Mouse (Mus musculus) brain, embryonic 14.5 days (tissue): ENCODE results near the gene Snd1.

Experiments used
- CTCF ChIP-seq: fragments of 200-500 bp; IDR thresholded peaks from 2 replicates; pipeline ENCODE4 v1.5.1; 2012; ENCODE audit warnings: inconsistent platforms, mild to moderate bottlenecking, moderate library complexity, borderline replicate concordance; ENCODE audit not compliant: insufficient read depth, insufficient read length; ENCODE audit errors: extremely low read depth
- POLR2A ChIP-seq: fragments of 200-500 bp; IDR thresholded peaks from 2 replicates; pipeline ENCODE4 v1.6.1; 2012; ENCODE audit warnings: mild to moderate bottlenecking, inconsistent platforms, borderline replicate concordance; ENCODE audit not compliant: poor library complexity, insufficient read depth, insufficient read length, severe bottlenecking; ENCODE audit errors: extremely low read depth

DNA sequence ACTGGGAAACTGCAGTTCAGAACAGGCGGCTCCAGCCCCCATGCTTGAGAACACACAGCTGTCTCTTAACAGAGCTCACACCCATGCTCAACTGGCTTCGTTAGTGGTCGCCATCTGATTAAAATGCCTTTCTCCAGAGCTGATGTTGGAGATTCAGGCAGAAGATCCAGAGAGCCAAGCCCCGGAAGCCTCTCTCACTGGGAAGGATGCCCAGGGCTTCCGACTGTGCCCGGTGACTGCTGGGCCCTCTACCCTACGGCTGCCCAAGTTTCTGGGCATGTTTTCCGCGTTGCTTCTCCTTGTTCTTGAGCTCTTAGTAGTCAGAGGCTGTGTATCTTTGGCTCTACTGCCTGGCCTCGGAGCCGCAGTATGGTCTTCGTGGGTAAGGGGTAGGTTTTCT lies 447.4 kb downstream of the Snd1 start:
- TF ChIP-seq CTCF (no peak), POLR2A (no peak)
